Mouse (Mus musculus) heart, adult 10 weeks (tissue): Measurements from ENCODE around the gene Cnot10. TPM values are rescaled to one million over a fixed set of nuclear protein-coding genes. Genes with fewer than 3 reads are reported as not detected.

Source experiments
- polyA plus RNA-seq: library from polyadenylated mRNA; stranded (reverse); fragments of 350-450 nt; fragmentation: Illumina TruSeq; extraction: RNeasy Lipid Tissue Mini Kit (QIAGEN cat#74804); gene quantifications from one replicate; pipeline ENCODE4 v1.2.3, GENCODE M21; 2014; ENCODE audit warnings: low read depth, low replicate concordance

Cnot10 gene
- polyA plus RNA-seq: 27.2 TPM

GRCm38 (mm10) chr9:114639839-114640646 lies at the start of gene Cnot10:
Cnot10 (minus strand) TSS chr9:114640184.

GRCm38 (mm10) chr9:114688252-114688952 lies 48.4 kb upstream of the Cnot10 start, which contains the start of gene Dync1li1:
Dync1li1 (plus strand) TSS chr9:114688790.

GRCm38 (mm10) chr9:114563761-114564606 lies 76.0 kb downstream of the Cnot10 start, which contains the start of gene Trim71:
Trim71 (minus strand) TSS chr9:114564369.

Other genes with a start within 250 kb of the Cnot10 start
- gene Crtap, start 249.5 kb downstream of the Cnot10 start, polyA plus RNA-seq: 47.1 TPM
- gene Glb1, start 239.1 kb downstream of the Cnot10 start, polyA plus RNA-seq: 16.0 TPM
- gene Tmppe, start 239.1 kb downstream of the Cnot10 start, polyA plus RNA-seq: 2.5 TPM
- gene Ccr4, start 135.3 kb downstream of the Cnot10 start, polyA plus RNA-seq: not detected
- not detected for gene C130032M10Rik, start 124.5 kb downstream of the Cnot10 start, polyA plus RNA-seq
- gene Trim71, start 75.8 kb downstream of the Cnot10 start, polyA plus RNA-seq: not detected
- 47.1 TPM for gene Dync1li1, start 48.6 kb upstream of the Cnot10 start, polyA plus RNA-seq
- gene Cmtm6, start 90.9 kb upstream of the Cnot10 start, polyA plus RNA-seq: 25.8 TPM
- gene Cmtm7, start 141.7 kb upstream of the Cnot10 start, polyA plus RNA-seq: 22.8 TPM
- 19.1 TPM for gene Cmtm8, start 204.0 kb upstream of the Cnot10 start, polyA plus RNA-seq